Mouse (Mus musculus) frontal cortex, postnatal 10 days (tissue): ENCODE data around the gene Pex14.

ENCODE experiments used
- DNase-seq, 2 experiments: peaks; one replicate each; pipeline ENCODE4 v3.0.0; 2022; ENCODE audit warnings: low spot score in 2 of 2, mixed read lengths in 1 of 2

Pex14 gene

DNA sequence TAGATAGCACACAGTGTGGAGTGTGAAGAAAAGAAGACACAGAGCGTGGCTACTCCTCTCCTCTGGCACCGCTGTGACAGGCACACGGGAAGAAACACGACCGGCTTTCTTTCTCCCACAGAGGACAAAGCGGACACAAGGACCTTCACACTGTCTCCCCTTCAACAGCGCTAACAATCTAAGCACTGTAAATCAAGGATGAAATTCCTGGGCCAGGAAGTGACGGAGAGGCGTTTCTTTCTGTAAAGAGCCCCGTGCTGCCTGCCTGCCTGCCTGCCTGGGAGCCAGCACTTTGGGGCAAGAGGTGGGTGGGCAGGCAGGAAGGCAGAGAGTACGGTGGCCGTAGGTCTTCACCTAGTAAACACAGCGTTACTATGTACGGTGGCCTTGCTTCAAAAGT is 42.2 kb downstream of the Pex14 start:
- DNase-seq = no peak

- no peak for DNase-seq
These were observed 42.7 kb downstream of the Pex14 start for GRCm38 (mm10) chr4:149056957-149057356.

DNA sequence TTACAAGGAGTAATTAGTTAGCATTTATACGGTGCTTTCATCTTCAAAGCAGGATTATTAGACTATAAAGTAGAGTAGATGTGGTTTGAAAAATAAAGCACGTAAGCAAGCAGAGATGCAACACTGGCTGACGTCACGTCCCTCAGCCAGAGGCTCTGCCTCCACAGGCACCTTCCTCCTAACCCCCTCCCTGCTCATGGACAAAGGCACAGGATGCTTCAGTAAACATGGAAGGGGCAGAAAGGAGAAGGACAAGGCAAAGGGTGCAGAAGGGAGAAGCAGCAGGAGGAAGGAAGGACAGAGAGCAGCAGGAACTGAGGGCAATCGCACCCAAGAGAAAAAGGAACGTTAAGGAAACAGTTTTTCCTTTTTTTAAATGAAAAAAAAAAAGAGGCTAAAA is 43.8 kb downstream of the Pex14 start:
- DNase-seq = no peak

DNA sequence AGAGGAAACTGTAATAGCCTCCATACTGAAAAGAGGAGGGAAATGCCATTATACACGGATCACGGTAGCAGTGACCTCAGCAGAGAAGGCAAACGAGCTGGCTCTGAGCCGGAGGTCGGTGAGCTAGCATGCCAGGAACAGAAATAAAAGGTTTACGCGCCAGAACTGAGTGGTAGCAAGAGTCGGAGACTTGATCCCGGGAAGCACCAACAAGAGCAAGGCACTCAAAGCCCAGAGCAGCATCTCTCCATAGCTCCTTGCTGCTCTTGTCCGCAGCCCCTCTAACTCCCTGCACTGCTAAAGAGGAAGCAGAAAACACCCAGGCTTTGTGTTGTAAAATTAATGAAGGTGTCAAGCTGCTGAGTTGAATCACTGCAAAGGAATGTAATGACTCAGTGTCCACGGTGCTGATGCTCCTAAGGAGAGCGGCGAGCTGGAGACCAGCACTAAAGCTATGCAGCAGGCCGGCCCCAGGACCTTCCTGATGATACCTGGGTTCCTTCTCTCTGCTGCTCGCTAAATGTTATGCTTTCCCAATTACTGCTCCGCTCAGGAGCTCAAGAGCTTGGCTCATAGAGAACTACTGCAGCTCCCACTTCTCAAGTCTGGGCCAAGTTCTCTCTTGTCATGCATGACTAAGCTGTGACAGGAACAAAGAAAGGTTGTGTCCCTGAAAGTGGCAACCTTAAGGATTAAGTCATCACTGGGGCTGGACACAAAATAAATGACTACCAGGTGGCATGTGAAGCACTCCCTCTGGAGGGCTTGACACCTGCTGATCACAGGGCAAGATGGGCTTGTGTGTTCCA is 50.1 kb downstream of the Pex14 start:
- no peak for DNase-seq

DNA sequence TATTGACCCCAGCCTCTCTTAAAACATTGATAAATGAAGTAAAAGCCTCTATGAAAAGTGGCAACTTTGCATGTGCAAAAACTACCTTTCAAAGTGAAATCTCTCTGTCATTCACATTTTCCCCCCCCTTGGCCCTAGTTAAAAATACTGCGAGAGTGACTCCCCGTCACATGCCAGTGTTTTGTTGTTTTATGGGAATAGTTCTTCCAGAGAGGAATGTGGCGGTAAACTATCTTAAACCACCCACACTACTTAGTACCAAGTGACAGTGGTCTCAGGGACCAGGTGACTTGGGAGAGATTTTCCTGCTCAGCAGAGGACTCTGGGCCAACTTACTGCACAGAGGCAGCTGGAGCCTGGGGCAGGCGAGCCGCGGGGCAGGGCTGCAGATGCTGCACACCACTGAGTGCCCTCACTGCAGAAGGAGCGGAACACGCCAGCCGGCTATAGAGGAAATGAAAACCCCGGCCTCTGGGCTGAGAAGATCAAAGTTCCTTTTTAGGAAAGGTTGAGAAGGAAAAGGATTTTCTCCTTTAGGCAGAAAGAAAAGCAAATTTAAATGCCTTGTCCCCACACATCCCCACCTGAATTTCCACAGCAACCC is 50.9 kb downstream of the Pex14 start:
- no peak for DNase-seq

GRCm38 (mm10) chr4:149047360-149047759 is 52.3 kb downstream of the Pex14 start:
- DNase-seq = no peak

DNA sequence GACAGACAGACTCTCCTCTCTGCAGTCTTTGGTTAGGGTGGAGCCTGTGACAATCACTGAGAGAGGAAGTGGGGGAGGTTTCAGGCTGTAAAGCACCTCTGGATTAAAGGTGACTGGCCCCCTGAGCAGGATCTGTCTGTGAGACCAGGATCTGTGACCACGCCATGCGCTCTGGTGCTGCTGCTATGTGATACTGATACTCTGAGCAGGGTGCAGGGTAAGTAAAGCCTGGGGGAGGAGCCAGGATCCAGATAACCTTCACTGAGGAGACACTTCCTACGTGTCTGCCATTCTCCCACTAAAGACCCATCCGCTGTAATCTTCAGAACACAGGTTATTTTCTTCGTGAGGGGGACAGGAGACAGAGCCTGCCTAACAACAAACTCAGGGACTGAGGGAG is 53.8 kb downstream of the Pex14 start:
- no peak for DNase-seq

DNA sequence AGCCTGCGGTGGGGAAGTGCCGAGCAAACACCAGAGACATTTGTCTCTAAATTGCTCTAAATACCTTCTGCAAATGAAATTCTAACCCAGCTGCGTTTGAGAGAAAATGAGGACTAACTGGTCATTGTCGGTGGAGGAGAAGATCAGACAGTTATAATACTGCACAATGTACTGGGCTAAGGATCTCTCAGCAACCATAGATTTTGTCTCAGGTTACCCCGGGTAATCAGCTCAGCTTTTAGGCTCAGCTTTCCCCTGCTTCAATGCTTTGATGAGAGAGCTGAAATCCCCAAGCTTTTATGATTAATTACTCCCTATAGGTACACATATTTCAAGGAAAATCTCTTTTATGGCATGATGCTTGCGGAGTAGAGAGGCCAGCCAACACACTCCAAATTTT is 59.4 kb downstream of the Pex14 start:
- DNase-seq = no peak

DNA sequence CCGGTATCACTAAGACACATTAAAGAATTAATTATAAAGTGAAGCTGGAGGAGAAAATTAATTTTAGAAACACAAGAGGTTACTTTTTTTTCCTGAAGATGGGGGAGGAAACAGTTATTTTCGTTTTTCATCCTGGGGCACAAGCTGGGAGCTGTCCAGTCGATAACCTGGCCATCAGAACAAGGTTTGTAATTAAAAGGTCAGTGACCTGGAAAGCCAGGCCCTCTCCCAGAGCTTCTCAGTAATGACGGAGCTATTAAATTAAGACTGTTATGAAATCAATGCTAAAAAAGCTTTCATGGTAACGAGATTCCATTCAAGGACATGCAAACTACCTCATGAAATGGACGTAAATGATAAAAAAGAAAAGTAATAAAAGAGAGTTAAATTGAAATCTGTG is 62.0 kb downstream of the Pex14 start:
- DNase-seq = no peak

- no peak for DNase-seq
These were observed 63.1 kb downstream of the Pex14 start for GRCm38 (mm10) chr4:149036592-149036991.

DNA sequence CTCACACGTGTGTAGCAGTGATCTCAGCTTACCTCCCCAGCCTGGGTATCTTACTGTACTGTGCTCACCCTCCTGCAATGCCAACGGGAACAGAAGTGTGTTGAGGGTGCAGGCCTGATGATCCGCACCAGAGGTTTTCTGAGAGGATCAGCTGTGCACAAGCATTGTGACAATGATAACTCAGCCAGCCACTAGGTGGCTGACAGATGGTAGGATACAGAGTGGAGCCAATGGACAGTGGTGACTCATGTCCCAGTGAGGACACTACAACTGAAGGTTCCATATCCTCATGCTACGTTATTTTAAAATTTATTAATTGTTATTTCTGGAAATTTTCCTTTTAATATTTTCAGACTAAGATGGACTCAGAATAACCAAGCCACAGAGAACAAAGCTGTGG is 68.2 kb downstream of the Pex14 start:
- no peak for DNase-seq

- no peak for DNase-seq
These were observed 72.1 kb downstream of the Pex14 start for GRCm38 (mm10) chr4:149027571-149027970.

GRCm38 (mm10) chr4:149025242-149025641 is 74.4 kb downstream of the Pex14 start:
- no peak for DNase-seq

GRCm38 (mm10) chr4:149021021-149021420 is 78.7 kb downstream of the Pex14 start:
- no peak for DNase-seq

DNA sequence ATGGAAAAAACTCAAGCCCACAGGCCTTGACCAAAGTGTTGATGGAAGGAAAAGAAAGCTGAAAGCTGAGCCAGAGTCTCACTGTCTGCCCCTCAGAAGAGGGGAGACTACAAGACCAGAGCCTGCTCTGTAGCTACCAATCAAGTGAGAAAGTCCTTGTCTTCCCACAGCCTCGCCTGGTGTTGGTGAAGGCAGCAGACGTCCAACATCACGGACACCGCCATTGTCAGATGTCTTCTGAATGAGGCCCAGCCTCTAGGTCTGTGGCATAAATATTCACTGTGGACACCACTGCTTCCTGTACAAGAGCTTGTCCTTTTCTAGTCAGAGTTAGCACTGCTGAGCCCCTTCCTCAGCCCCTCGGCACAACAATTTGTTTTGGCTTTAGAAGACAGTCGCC is 80.2 kb downstream of the Pex14 start:
- DNase-seq = no peak

DNA sequence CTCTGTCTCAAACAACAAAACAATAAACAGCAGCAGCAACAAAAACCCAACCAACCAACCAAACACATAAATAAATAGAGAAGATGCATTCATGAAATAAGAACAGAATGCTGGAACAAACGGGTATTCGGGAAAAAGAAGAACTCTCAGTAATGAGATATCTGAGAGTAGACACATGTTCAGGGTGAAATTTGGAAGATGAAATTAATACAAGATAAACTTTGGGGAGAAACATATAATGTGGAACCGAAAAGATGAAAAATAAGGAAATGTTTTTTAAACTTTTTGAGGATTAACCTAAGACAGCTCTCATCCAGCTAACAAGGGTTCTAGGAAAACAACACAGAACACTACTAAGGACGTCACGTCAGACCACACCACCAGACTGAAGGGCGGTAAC is 92.9 kb downstream of the Pex14 start:
- no peak for DNase-seq

GRCm38 (mm10) chr4:149006107-149006506 is 93.6 kb downstream of the Pex14 start:
- DNase-seq = no peak

DNA sequence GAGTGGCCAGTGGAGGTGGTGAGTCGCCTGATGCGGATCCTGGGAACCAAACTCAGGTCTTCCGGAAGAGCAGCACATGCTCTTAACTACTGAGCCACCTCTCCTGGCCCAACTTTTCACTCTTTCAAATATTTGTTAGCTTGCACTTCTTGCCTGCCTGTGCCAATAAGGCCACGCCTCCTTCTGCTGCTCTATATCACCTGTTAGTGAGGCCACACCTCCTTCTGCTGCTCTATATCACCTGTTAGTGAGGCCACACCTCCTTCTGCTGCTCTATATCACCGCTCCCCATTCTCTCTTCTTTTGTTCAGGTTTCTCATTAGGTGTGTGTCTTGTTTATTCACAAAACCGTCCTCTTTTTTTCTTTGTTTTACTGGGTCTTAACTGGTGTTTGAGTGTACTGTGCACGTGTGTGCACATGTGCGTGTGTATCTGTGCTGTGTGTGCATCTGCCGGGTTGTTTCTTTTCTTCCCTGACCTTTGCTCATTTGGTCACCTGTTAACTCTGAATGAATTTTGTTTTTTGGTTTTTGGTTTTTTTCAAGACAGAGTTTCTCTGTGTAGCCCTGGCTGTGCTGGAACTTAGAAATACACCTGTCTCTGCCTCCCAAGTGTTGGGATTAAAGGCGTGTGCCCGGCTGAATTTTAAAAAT is 97.1 kb downstream of the Pex14 start:
- DNase-seq = no peak

GRCm38 (mm10) chr4:149001515-149001914 is 98.2 kb downstream of the Pex14 start:
- DNase-seq = no peak

DNA sequence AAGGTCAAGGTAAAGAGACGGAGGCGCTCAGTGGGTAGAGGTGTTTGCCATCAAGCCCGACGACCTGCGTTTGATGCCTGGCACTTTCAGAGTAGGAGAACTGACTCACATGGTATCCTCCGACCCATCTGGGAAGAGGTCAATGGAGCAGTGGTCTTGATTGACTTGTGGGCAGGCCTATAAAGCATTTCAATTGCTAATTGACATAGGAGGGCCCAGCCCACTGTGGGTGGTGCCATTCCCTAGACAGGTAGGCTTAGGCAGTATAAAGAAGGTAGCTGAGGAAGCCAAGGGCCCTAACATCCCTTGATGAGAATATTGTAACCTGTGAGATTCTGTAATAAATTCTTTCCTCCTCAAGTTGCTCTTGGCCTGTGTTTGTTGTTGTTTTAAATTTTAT is 98.9 kb downstream of the Pex14 start:
- DNase-seq = no peak

- no peak for DNase-seq
These were observed 105.7 kb downstream of the Pex14 start for GRCm38 (mm10) chr4:148993948-148994347.

- DNase-seq = no peak
These were observed 109.6 kb downstream of the Pex14 start for GRCm38 (mm10) chr4:148990038-148990437.
